Mouse (Mus musculus): Measurements from ENCODE around the gene Ptn. TPM values are rescaled to one million over a fixed set of nuclear protein-coding genes. Genes with fewer than 3 reads are reported as not detected.

The Ptn gene
- total RNA-seq, 2 experiments from 2014 or later, result 217 to 220 TPM

GRCm38 (mm10) chr6:36809311-36809726, 701 bp downstream of the Ptn start:
- H3K4me3 ChIP-seq, result peak overlapping the region; percentile 80
- DNase-seq (ENCODE audit: low spot score in 2 of 2), result peak in 1 of 2 experiments; percentile 37
- peak overlapping the region; percentile 93 for H3K27ac ChIP-seq
- peak; percentile 27; the same call in 1 of the 2 replicates for TF ChIP-seq CTCF (conservative IDR thresholded peaks at IDR 0.05)

GRCm38 (mm10) chr6:36808306-36809058, 1.5 kb downstream of the Ptn start:
- TF ChIP-seq CTCF (conservative IDR thresholded peaks at IDR 0.05), result no peak
- peak overlapping the region; percentile 80 for H3K4me3 ChIP-seq
- no peak for DNase-seq (ENCODE audit: low spot score in 2 of 2)
- H3K27ac ChIP-seq, result peak overlapping the region; percentile 93

- Histone ChIP-seq H3K4me3 (peak overlapping the region; percentile 28), H3K27ac (peak overlapping the region; percentile 59; the same call in 1 of the 2 replicates)
- TF ChIP-seq CTCF (conservative IDR thresholded peaks at IDR 0.05), result no peak
- no peak for DNase-seq (ENCODE audit: low spot score in 2 of 2)
Observed at GRCm38 (mm10) chr6:36806906-36807305, 3.1 kb downstream of the Ptn start.

- peak overlapping the region; percentile 76 for H3K27ac ChIP-seq
- no peak overlapping the region for H3K4me3 ChIP-seq
- no peak for TF ChIP-seq CTCF (conservative IDR thresholded peaks at IDR 0.05)
- DNase-seq (ENCODE audit: low spot score in 2 of 2), result no peak
Observed at GRCm38 (mm10) chr6:36800309-36800946, 9.6 kb downstream of the Ptn start.

GRCm38 (mm10) chr6:36797066-36797655, 12.9 kb downstream of the Ptn start:
- no peak for TF ChIP-seq CTCF (conservative IDR thresholded peaks at IDR 0.05)
- no peak overlapping the region for H3K4me3 ChIP-seq
- DNase-seq (ENCODE audit: low spot score in 2 of 2), result no peak
- H3K27ac ChIP-seq, result peak overlapping the region; percentile 76

GRCm38 (mm10) chr6:36794535-36794934, 15.5 kb downstream of the Ptn start:
- Histone ChIP-seq H3K4me3 (no peak overlapping the region), H3K27ac (peak overlapping the region; percentile 76)
- no peak for DNase-seq (ENCODE audit: low spot score in 2 of 2)
- TF ChIP-seq CTCF (conservative IDR thresholded peaks at IDR 0.05), result peak; percentile 62

GRCm38 (mm10) chr6:36793775-36794174, 16.2 kb downstream of the Ptn start:
- no peak overlapping the region for H3K4me3 ChIP-seq
- TF ChIP-seq CTCF (conservative IDR thresholded peaks at IDR 0.05), result no peak
- no peak for DNase-seq (ENCODE audit: low spot score in 2 of 2)
- peak overlapping the region; percentile 76 for H3K27ac ChIP-seq

GRCm38 (mm10) chr6:36789261-36789660, 20.8 kb downstream of the Ptn start:
- H3K4me3 ChIP-seq, result no peak overlapping the region
- peak overlapping the region; percentile 82 for H3K27ac ChIP-seq
- no peak for DNase-seq (ENCODE audit: low spot score in 2 of 2)
- TF ChIP-seq CTCF (conservative IDR thresholded peaks at IDR 0.05), result no peak

GRCm38 (mm10) chr6:36788576-36789191, 21.3 kb downstream of the Ptn start:
- TF ChIP-seq CTCF (conservative IDR thresholded peaks at IDR 0.05), result no peak
- no peak overlapping the region; the same call in 1 of the 2 replicates for H3K4me3 ChIP-seq
- no peak for DNase-seq (ENCODE audit: low spot score in 2 of 2)

GRCm38 (mm10) chr6:36784682-36785208, 25.3 kb downstream of the Ptn start:
- no peak overlapping the region for H3K4me3 ChIP-seq
- no peak for TF ChIP-seq CTCF (conservative IDR thresholded peaks at IDR 0.05)
- peak overlapping the region; percentile 77 for H3K27ac ChIP-seq

More at GRCm38 (mm10) chr6:36788576-36789191, 21.3 kb downstream of the Ptn start:
- H3K27ac ChIP-seq, result peak overlapping the region; percentile 82

GRCm38 (mm10) chr6:36782481-36782880, 27.5 kb downstream of the Ptn start:
- no peak overlapping the region for H3K4me3 ChIP-seq
- DNase-seq (ENCODE audit: low spot score in 2 of 2), result no peak
- peak overlapping the region; percentile 77 for H3K27ac ChIP-seq
- TF ChIP-seq CTCF (conservative IDR thresholded peaks at IDR 0.05), result no peak

More at GRCm38 (mm10) chr6:36784682-36785208, 25.3 kb downstream of the Ptn start:
- peak in 1 of 2 experiments; percentile 36 for DNase-seq (ENCODE audit: low spot score in 2 of 2)

GRCm38 (mm10) chr6:36777567-36778337, 32.3 kb downstream of the Ptn start:
- no peak for TF ChIP-seq CTCF (conservative IDR thresholded peaks at IDR 0.05)
- peak in 1 of 2 experiments; percentile 50 for DNase-seq (ENCODE audit: low spot score in 2 of 2)
- no peak overlapping the region for H3K4me3 ChIP-seq
- H3K27ac ChIP-seq, result peak overlapping the region; percentile 77

All from layer of hippocampus, adult 2 months (tissue).